Mouse (Mus musculus) embryonic facial prominence, embryonic 13.5 days (tissue): Measurements from ENCODE around the gene Tpgs1. TPM values are rescaled to one million over a fixed set of nuclear protein-coding genes. Genes with fewer than 3 reads are reported as not detected.

Experiments used
- ATAC-seq: fragments of 200-750 bp; cut with Nextera tagmentation; 2 replicates; pipeline ENCODE4 v1.8.0; 2017; ENCODE audit warnings: low read depth; ENCODE audit not compliant: insufficient number of reproducible peaks, insufficient read depth, low FRiP score, low TSS enrichment
- H3K27ac ChIP-seq: fragments of 300-500 bp; sonication (generic); 2 replicates; pipeline ENCODE4 v1.5.1; 2015; ENCODE audit warnings: moderate library complexity, mild to moderate bottlenecking, inconsistent platforms
- H3K27me3 ChIP-seq: fragments of 300-500 bp; sonication (generic); 2 replicates; pipeline ENCODE4 v1.6.1; 2015; ENCODE audit warnings: mild to moderate bottlenecking, inconsistent platforms
- H3K36me3 ChIP-seq: fragments of 300-500 bp; sonication (generic); 2 replicates; pipeline ENCODE4 v1.6.1; 2015; ENCODE audit warnings: mild to moderate bottlenecking, inconsistent platforms
- H3K4me1 ChIP-seq: fragments of 300-500 bp; sonication (generic); 2 replicates; pipeline ENCODE4 v1.6.1; 2015; ENCODE audit warnings: inconsistent platforms
- H3K4me2 ChIP-seq: fragments of 300-500 bp; sonication (generic); 2 replicates; pipeline ENCODE4 v1.6.1; 2015; ENCODE audit warnings: moderate library complexity, mild to moderate bottlenecking, inconsistent platforms
- H3K4me3 ChIP-seq: fragments of 300-500 bp; sonication (generic); 2 replicates; pipeline ENCODE4 v1.5.1; 2015; ENCODE audit warnings: mild to moderate bottlenecking, inconsistent platforms
- H3K9ac ChIP-seq: fragments of 300-500 bp; sonication (generic); 2 replicates; pipeline ENCODE4 v1.6.1; 2015; ENCODE audit warnings: mild to moderate bottlenecking, inconsistent platforms
- H3K9me3 ChIP-seq: fragments of 300-500 bp; sonication (generic); 2 replicates; pipeline ENCODE4 v1.6.1; 2016; ENCODE audit warnings: inconsistent platforms
- WGBS: fragments of 180-500 bp; shearing (Covaris S2); methylation state at CpG from one replicate; pipeline ENCODE4 v1.1.7; 2015; ENCODE audit warnings: mixed read lengths; 5-methylcytosine and 5-hydroxymethylcytosine counted together
- polyA plus RNA-seq: library from polyadenylated mRNA; unstranded; fragments of >200 nt; fragmentation: Nextera tagmentation; extraction: Ambion mirVana; gene quantifications from 2 replicates; pipeline ENCODE4 v1.2.1, GENCODE M21; 2015

Tpgs1 gene
- polyA plus RNA-seq, 1 experiment from 2014 or later, result 62.1 TPM

GRCm38 (mm10) chr10:79645711-79646110 is 23.5 kb upstream of the Tpgs1 start, which contains the start of gene Odf3l2:
Gene Odf3l2 (minus strand): TSS chr10:79645738.
- peak within 1 kb of the TSS; percentile 32 for H3K9ac ChIP-seq
- H3K27ac ChIP-seq, result no peak within 1 kb of the TSS
- no peaks in the 10 kb centered on the region for H3K36me3 ChIP-seq
- no peaks in the 10 kb centered on the region for H3K4me1 ChIP-seq
- no peak within 1 kb of the TSS for H3K4me2 ChIP-seq
- H3K27me3 ChIP-seq, result no peaks in the 10 kb centered on the region
- no peak within 1 kb of the TSS for H3K4me3 ChIP-seq
- 60% methylated on average over 8 of the region's 8 CpGs for whole genome bisulfite sequencing
- no peaks in the 10 kb centered on the region for H3K9me3 ChIP-seq
- no peak for ATAC-seq

- Histone ChIP-seq H3K9me3 (no peaks in the 10 kb centered on the region), H3K4me2 (no peak overlapping the region), H3K9ac (no peak overlapping the region), H3K27me3 (no peaks in the 10 kb centered on the region), H3K4me3 (no peak overlapping the region), H3K4me1 (peaks cover 2% of the 10 kb centered on the region; the same call in 1 of the 2 replicates), H3K27ac (no peak overlapping the region), H3K36me3 (no peaks in the 10 kb centered on the region)
- 33% methylated on average over 7 of the region's 7 CpGs for WGBS
- no peak; the same call in 1 of the 2 replicates for ATAC-seq
Measured at GRCm38 (mm10) chr10:79649070-79649751, 20.0 kb upstream of the Tpgs1 start.

- H3K27ac ChIP-seq, result no peak overlapping the region
- WGBS, result 83% methylated on average over 7 of the region's 7 CpGs
- H3K4me1 ChIP-seq, result peaks cover 11% of the 10 kb centered on the region; the same call in 1 of the 2 replicates
- H3K4me2 ChIP-seq, result no peak overlapping the region
- no peaks in the 10 kb centered on the region for H3K36me3 ChIP-seq
- H3K9ac ChIP-seq, result no peak overlapping the region
- no peak for ATAC-seq
- H3K9me3 ChIP-seq, result no peaks in the 10 kb centered on the region
- H3K27me3 ChIP-seq, result no peaks in the 10 kb centered on the region; the same call in none of the 2 replicates
- H3K4me3 ChIP-seq, result no peak overlapping the region
Measured at GRCm38 (mm10) chr10:79652789-79653188, 16.4 kb upstream of the Tpgs1 start.

- H3K27ac ChIP-seq, result no peak overlapping the region
- 0 out of 2 replicates have a peak, but pooled peaks have one; percentile 24 for ATAC-seq
- no peaks in the 10 kb centered on the region; the same call in none of the 2 replicates for H3K27me3 ChIP-seq
- H3K36me3 ChIP-seq, result no peaks in the 10 kb centered on the region
- H3K4me3 ChIP-seq, result no peak overlapping the region
- no peak overlapping the region for H3K4me2 ChIP-seq
- 21% methylated on average over 1 of the region's 1 CpGs for WGBS
- H3K4me1 ChIP-seq, result peaks cover 11% of the 10 kb centered on the region; the same call in 1 of the 2 replicates
- no peak overlapping the region for H3K9ac ChIP-seq
- H3K9me3 ChIP-seq, result no peaks in the 10 kb centered on the region
Measured at GRCm38 (mm10) chr10:79654946-79655395, 14.2 kb upstream of the Tpgs1 start.

- Histone ChIP-seq H3K4me2 (no peak overlapping the region), H3K27me3 (no peaks in the 10 kb centered on the region; the same call in none of the 2 replicates), H3K36me3 (no peaks in the 10 kb centered on the region), H3K4me1 (peaks cover 11% of the 10 kb centered on the region; the same call in 1 of the 2 replicates), H3K27ac (no peak overlapping the region), H3K9me3 (no peaks in the 10 kb centered on the region), H3K4me3 (no peak overlapping the region), H3K9ac (no peak overlapping the region)
- no peak for ATAC-seq
- WGBS, result 15% methylated on average over 4 of the region's 4 CpGs
Measured at GRCm38 (mm10) chr10:79658829-79659228, 10.3 kb upstream of the Tpgs1 start.

GRCm38 (mm10) chr10:79660298-79660697 is 8.9 kb upstream of the Tpgs1 start:
- no peak overlapping the region for H3K9ac ChIP-seq

GRCm38 (mm10) chr10:79661861-79662260 is 7.3 kb upstream of the Tpgs1 start:
- Histone ChIP-seq H3K9me3 (no peaks in the 10 kb centered on the region), H3K36me3 (no peaks in the 10 kb centered on the region), H3K9ac (no peak overlapping the region), H3K27me3 (no peaks in the 10 kb centered on the region; the same call in 1 of the 2 replicates), H3K4me2 (no peak overlapping the region), H3K4me3 (no peak overlapping the region), H3K4me1 (no peaks in the 10 kb centered on the region), H3K27ac (no peak overlapping the region)
- ATAC-seq, result no peak
- WGBS, result 35% methylated on average over 3 of the region's 3 CpGs

More at GRCm38 (mm10) chr10:79660298-79660697, 8.9 kb upstream of the Tpgs1 start:
- WGBS, result 64% methylated on average over 2 of the region's 2 CpGs
- Histone ChIP-seq H3K27ac (no peak overlapping the region), H3K4me3 (no peak overlapping the region), H3K4me1 (0 out of 2 replicates have a peak, but pooled peaks cover 1% of the 10 kb centered on the region), H3K36me3 (no peaks in the 10 kb centered on the region), H3K9me3 (no peaks in the 10 kb centered on the region), H3K27me3 (no peaks in the 10 kb centered on the region; the same call in 1 of the 2 replicates), H3K4me2 (no peak overlapping the region)
- ATAC-seq, result no peak

- Histone ChIP-seq H3K27ac (no peak within 1 kb of the TSS), H3K36me3 (no peaks in the 10 kb centered on the region), H3K4me2 (no peak within 1 kb of the TSS), H3K4me1 (no peaks in the 10 kb centered on the region), H3K4me3 (no peak within 1 kb of the TSS), H3K27me3 (no peaks in the 10 kb centered on the region; the same call in 1 of the 2 replicates), H3K9me3 (no peaks in the 10 kb centered on the region), H3K9ac (no peak within 1 kb of the TSS)
- ATAC-seq, result no peak
- 6% methylated on average over 13 of the region's 13 CpGs for whole genome bisulfite sequencing
Measured at GRCm38 (mm10) chr10:79664131-79664665, 5.0 kb upstream of the Tpgs1 start, which contains the start of gene Madcam1. Gene Madcam1 (plus strand): TSS chr10:79664559.

- Histone ChIP-seq H3K4me2 (no peak overlapping the region), H3K27ac (no peak overlapping the region), H3K36me3 (no peaks in the 10 kb centered on the region), H3K4me1 (peaks cover 2% of the 10 kb centered on the region), H3K4me3 (no peak overlapping the region), H3K27me3 (no peaks in the 10 kb centered on the region; the same call in 1 of the 2 replicates), H3K9me3 (no peaks in the 10 kb centered on the region), H3K9ac (no peak overlapping the region)
- no peak for ATAC-seq
- WGBS, result 75% methylated on average over 8 of the region's 8 CpGs
Measured at GRCm38 (mm10) chr10:79665051-79665450, 4.1 kb upstream of the Tpgs1 start.

- Histone ChIP-seq H3K4me3 (no peak overlapping the region), H3K9ac (no peak overlapping the region)
- WGBS, result 63% methylated on average over 9 of the region's 9 CpGs
Measured at GRCm38 (mm10) chr10:79666493-79666892, 2.7 kb upstream of the Tpgs1 start.

GRCm38 (mm10) chr10:79668076-79668475 is 1.1 kb upstream of the Tpgs1 start:
- ATAC-seq, result no peak
- Histone ChIP-seq H3K36me3 (peaks cover 11% of the 10 kb centered on the region), H3K27ac (no peak overlapping the region), H3K9ac (no peak overlapping the region), H3K4me2 (peak overlapping the region; percentile 96; the same call in 1 of the 2 replicates), H3K9me3 (no peaks in the 10 kb centered on the region), H3K27me3 (no peaks in the 10 kb centered on the region; the same call in 1 of the 2 replicates), H3K4me3 (no peak overlapping the region), H3K4me1 (peaks cover 13% of the 10 kb centered on the region)
- 78% methylated on average over 5 of the region's 5 CpGs for WGBS

More at GRCm38 (mm10) chr10:79666493-79666892, 2.7 kb upstream of the Tpgs1 start:
- H3K9me3 ChIP-seq, result no peaks in the 10 kb centered on the region
- H3K27me3 ChIP-seq, result no peaks in the 10 kb centered on the region; the same call in 1 of the 2 replicates
- peaks cover 13% of the 10 kb centered on the region for H3K4me1 ChIP-seq
- ATAC-seq, result no peak
- H3K4me2 ChIP-seq, result no peak overlapping the region
- no peaks in the 10 kb centered on the region for H3K36me3 ChIP-seq
- H3K27ac ChIP-seq, result no peak overlapping the region
